ENCODE assay signal across 8 mouse cellular contexts in the genomic region with DNA sequence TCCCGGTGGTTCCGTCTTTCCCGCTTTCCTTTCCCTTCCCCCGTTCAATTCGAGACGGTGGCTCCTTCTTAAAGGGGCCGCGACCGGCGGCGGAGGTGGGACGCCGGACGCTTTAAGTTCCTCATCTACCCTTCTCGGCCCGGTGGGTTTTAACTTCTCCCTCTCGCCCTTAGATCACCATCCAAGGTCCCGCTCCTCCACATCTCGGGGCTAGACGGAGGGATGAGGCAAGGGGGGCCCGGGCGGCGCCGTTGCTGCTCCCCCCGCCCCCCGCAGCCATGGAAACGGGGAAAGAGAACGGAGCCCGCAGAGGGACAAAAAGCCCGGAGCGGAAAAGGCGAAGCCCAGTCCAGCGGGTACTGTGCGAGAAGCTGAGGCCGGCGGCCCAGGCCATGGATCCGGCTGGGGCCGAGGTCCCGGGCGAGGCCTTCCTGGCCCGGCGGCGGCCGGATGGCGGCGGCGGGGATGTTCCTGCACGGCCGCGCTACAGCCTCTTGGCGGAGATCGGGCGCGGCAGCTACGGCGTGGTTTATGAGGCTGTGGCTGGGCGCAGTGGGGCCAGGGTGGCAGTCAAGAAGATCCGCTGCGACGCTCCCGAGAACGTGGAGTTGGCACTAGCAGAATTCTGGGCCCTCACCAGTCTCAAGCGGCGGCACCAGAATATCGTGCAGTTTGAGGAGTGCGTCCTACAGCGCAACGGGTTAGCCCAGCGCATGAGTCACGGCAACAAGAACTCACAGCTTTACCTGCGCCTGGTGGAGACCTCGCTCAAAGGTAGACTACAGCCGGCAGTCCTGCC. TPM values are rescaled to one million over a fixed set of nuclear protein-coding genes. Genes with fewer than 3 reads are reported as not detected.
A peak's percentile ranks its signal among the peaks of the same experiment; 100 is the strongest.
DNase-seq lines count a peak whose midpoint lies in the region; ATAC-seq and TF ChIP-seq lines count a peak whose summit lies in the region.

No protein-coding gene starts in this region.

- peak overlapping the region; percentile 73 for H3K9ac ChIP-seq in CH12.LX (ENCODE audit: insufficient read depth, low read depth)
- peak overlapping the region; percentile 94 for H3K9ac ChIP-seq in forebrain, embryonic 12.5 days
- H3K9ac ChIP-seq in heart, embryonic 16.5 days (ENCODE audit: low read length): peak overlapping the region; percentile 98
- peak overlapping the region; percentile 93 for H3K9ac ChIP-seq in liver, embryonic 14.5 days (replicated peaks)
- H3K9ac ChIP-seq in stomach, embryonic 15.5 days: peak overlapping the region; percentile 57

- H3K4me2 ChIP-seq in CH12.LX (ENCODE audit: insufficient read depth, low read depth, poor library complexity, severe bottlenecking): peak overlapping the region; percentile 72
- peak overlapping the region; percentile 95 for H3K4me2 ChIP-seq in forebrain, embryonic 12.5 days
- peak overlapping the region; percentile 96 for H3K4me2 ChIP-seq in heart, embryonic 16.5 days (ENCODE audit: low read depth, low read length)
- H3K4me2 ChIP-seq in liver, embryonic 14.5 days (ENCODE audit: low read depth): peak overlapping the region; percentile 77
- H3K4me2 ChIP-seq in stomach, embryonic 15.5 days: peak overlapping the region; percentile 71

- TF ChIP-seq CTCF in CH12.LX (conservative IDR thresholded peaks at IDR 0.05 in 1 of 2, IDR thresholded peaks at IDR 0.05 in 1 of 2; ENCODE audit: low read depth in 2 of 2, low read length in 2 of 2): no peak
- peak; percentile 9; the same call in 1 of the 2 replicates for TF ChIP-seq CTCF in liver, embryonic 14.5 days (IDR thresholded peaks at IDR 0.05; ENCODE audit: low read depth)

- H3K27ac ChIP-seq in CH12.LX (ENCODE audit: insufficient read depth, low read depth): peak overlapping the region; percentile 22
- H3K27ac ChIP-seq in forebrain, embryonic 12.5 days: peak overlapping the region; percentile 97
- H3K27ac ChIP-seq in heart, embryonic 16.5 days (ENCODE audit: low read length): peak overlapping the region; percentile 96
- peak overlapping the region; percentile 47 for H3K27ac ChIP-seq in liver, embryonic 14.5 days
- peak overlapping the region; percentile 98 for H3K27ac ChIP-seq in stomach, embryonic 15.5 days

- H3K27me3 ChIP-seq in CH12.LX (replicated peaks): no peaks in the 10 kb centered on the region
- no peaks in the 10 kb centered on the region for H3K27me3 ChIP-seq in forebrain, embryonic 12.5 days
- H3K27me3 ChIP-seq in heart, embryonic 16.5 days (ENCODE audit: control insufficient read depth, insufficient read depth, low read length): no peaks in the 10 kb centered on the region
- no peaks in the 10 kb centered on the region for H3K27me3 ChIP-seq in liver, embryonic 14.5 days (ENCODE audit: control insufficient read depth, insufficient read depth, low read length)
- H3K27me3 ChIP-seq in stomach, embryonic 15.5 days (replicated peaks): no peaks in the 10 kb centered on the region

- TF ChIP-seq EP300 in CH12.LX (IDR thresholded peaks at IDR 0.05; ENCODE audit: low read length): no peak
- no peak for TF ChIP-seq EP300 in liver, embryonic 14.5 days (IDR thresholded peaks at IDR 0.05; ENCODE audit: low read depth)

- H3K9me3 ChIP-seq in CH12.LX (replicated peaks; ENCODE audit: low read length): no peaks in the 10 kb centered on the region
- H3K9me3 ChIP-seq in forebrain, embryonic 12.5 days: no peaks in the 10 kb centered on the region
- H3K9me3 ChIP-seq in heart, embryonic 16.5 days (replicated peaks; ENCODE audit: control insufficient read depth, low read length): no peaks in the 10 kb centered on the region
- no peaks in the 10 kb centered on the region for H3K9me3 ChIP-seq in liver, embryonic 14.5 days (ENCODE audit: control insufficient read depth, low read length)
- H3K9me3 ChIP-seq in stomach, embryonic 15.5 days: no peaks in the 10 kb centered on the region

- ATAC-seq in forebrain, embryonic 12.5 days (ENCODE audit: low FRiP score): peak; percentile 81
- ATAC-seq in heart, embryonic 16.5 days (replicated peaks; ENCODE audit: extremely low read depth, insufficient read depth, low FRiP score): peak; percentile 74
- ATAC-seq in liver, embryonic 14.5 days (ENCODE audit: insufficient read depth): peak; percentile 72
- ATAC-seq in stomach, embryonic 15.5 days (ENCODE audit: insufficient read depth, low FRiP score, low read depth): peak; percentile 77

- peaks cover 4 to 42% of the 10 kb centered on the region in 2 experiments; a peak in 3 of 4 replicates for H3K4me1 ChIP-seq in CH12.LX (ENCODE audit: control insufficient read depth in 1 of 2, insufficient read depth in 2 of 2)
- H3K4me1 ChIP-seq in forebrain, embryonic 12.5 days: peaks cover 36% of the 10 kb centered on the region
- H3K4me1 ChIP-seq in heart, embryonic 16.5 days (ENCODE audit: control insufficient read depth, insufficient read depth, low read length): peaks cover 36% of the 10 kb centered on the region
- peaks cover 11 to 12% of the 10 kb centered on the region in 2 experiments for H3K4me1 ChIP-seq in liver, embryonic 14.5 days (replicated peaks; ENCODE audit: control insufficient read depth in 2 of 2, insufficient read depth in 2 of 2, low read length in 1 of 2)
- peaks cover 18% of the 10 kb centered on the region for H3K4me1 ChIP-seq in stomach, embryonic 15.5 days

- in situ Hi-C loops in CH12.LX (cut with MboI; ENCODE audit: low pct_ligation_motif_present, low pct_unique_long_range_greater_than_20kb, low sequenced_read_pairs): no loop called here

- no peak for TF ChIP-seq RAD21 in CH12.LX (IDR thresholded peaks at IDR 0.05; ENCODE audit: low read depth, low read length)

- peak; percentile 23; the same call in 1 of the 2 replicates for TF ChIP-seq POLR2A in CH12.LX (IDR thresholded peaks at IDR 0.05; ENCODE audit: low read depth, low read length)

- H3K4me3 ChIP-seq in CH12.LX (replicated peaks in 1 of 3; ENCODE audit: low read depth in 2 of 3, low read length in 2 of 3, poor library complexity in 1 of 3): peak overlapping the region; percentile 71 to 89 (median 88)
- peak overlapping the region; percentile 93 for H3K4me3 ChIP-seq in forebrain, embryonic 12.5 days (replicated peaks)
- H3K4me3 ChIP-seq in heart, embryonic 16.5 days (ENCODE audit: low read length): peak overlapping the region; percentile 87
- peak overlapping the region; percentile 81 to 90 for H3K4me3 ChIP-seq in liver, embryonic 14.5 days (ENCODE audit: insufficient read depth in 1 of 2, low read depth in 2 of 2, low read length in 2 of 2)
- peak overlapping the region; percentile 65 for H3K4me3 ChIP-seq in stomach, embryonic 15.5 days (replicated peaks)

- H3K36me3 ChIP-seq in CH12.LX (replicated peaks in 1 of 2; ENCODE audit: control insufficient read depth in 1 of 2, insufficient read depth in 1 of 2, low read length in 1 of 2): peaks cover 8 to 43% of the 10 kb centered on the region in 2 experiments
- H3K36me3 ChIP-seq in forebrain, embryonic 12.5 days (replicated peaks): peaks cover 34% of the 10 kb centered on the region; the same call in 1 of the 2 replicates
- H3K36me3 ChIP-seq in heart, embryonic 16.5 days (ENCODE audit: control insufficient read depth, insufficient read depth): peaks cover 6% of the 10 kb centered on the region; the same call in 1 of the 2 replicates
- H3K36me3 ChIP-seq in liver, embryonic 14.5 days (replicated peaks; ENCODE audit: control insufficient read depth, insufficient read depth, low read depth): peaks cover 11% of the 10 kb centered on the region
- H3K36me3 ChIP-seq in stomach, embryonic 15.5 days: no peaks in the 10 kb centered on the region

- dilution Hi-C loops in CH12.LX (cut with MboI; ENCODE audit: extremely low pct_ligation_motif_present, extremely low pct_unique_long_range_greater_than_20kb, low sequenced_read_pairs): no loop called here

- DNase-seq in CH12.LX (ENCODE audit: extremely low read depth): peak; percentile 63
- peak; percentile 59 for DNase-seq in c-Kit-positive CD71-positive TER-119-negative erythroid progenitor cells, embryonic 14.5 days (ENCODE audit: low read depth)
- peak; percentile 93 to 94 for DNase-seq in kidney, postnatal 25 days
- DNase-seq in liver, embryonic 14.5 days (ENCODE audit: low read depth in 3 of 3, low spot score in 3 of 3): peak; percentile 60 to 65 (median 60)
- DNase-seq in neural tube, embryonic 10.5 days (ENCODE audit: extremely low spot score, low spot score): peak; percentile 97

- peaks cover 6% of the 10 kb centered on the region; the same call in 1 of the 2 replicates for H3K79me2 ChIP-seq in CH12.LX (replicated peaks; ENCODE audit: control insufficient read depth, extremely low read depth, insufficient read depth, poor library complexity, severe bottlenecking)

- WGBS in forebrain, embryonic 12.5 days: under 1% methylated on average over 73 of the region's 73 CpGs
- WGBS in heart, embryonic 16.5 days: under 1% methylated on average over 73 of the region's 73 CpGs
- WGBS in liver, embryonic 14.5 days (ENCODE audit: insufficient replicate concordance): under 1% methylated on average over 73 of the region's 73 CpGs
- WGBS in stomach, embryonic 15.5 days: under 1% methylated on average over 73 of the region's 73 CpGs

TF ChIP-seq in CH12.LX, 34 proteins besides CTCF, POLR2A, EP300 and RAD21 (continues in another document):
- TF ChIP-seq ELF1 (IDR thresholded peaks at IDR 0.05; ENCODE audit: low read depth, low read length) (peak; percentile 46), HCFC1 (IDR thresholded peaks at IDR 0.05; ENCODE audit: low read depth, low read length) (peak; percentile 75), RCOR1 (conservative IDR thresholded peaks at IDR 0.05; ENCODE audit: low read depth, low read length) (no peak), CHD1 (IDR thresholded peaks at IDR 0.05; ENCODE audit: low read depth, low read length) (no peak), BHLHE40 (IDR thresholded peaks at IDR 0.05; ENCODE audit: low read depth, low read length) (no peak), GABPA (IDR thresholded peaks at IDR 0.05; ENCODE audit: insufficient replicate concordance, low read depth, low read length) (no peak), MXI1 (IDR thresholded peaks at IDR 0.05; ENCODE audit: low read depth, low read length) (peak; percentile 82), ETS1 (conservative IDR thresholded peaks at IDR 0.05; ENCODE audit: low read depth, low read length) (no peak), SIN3A (IDR thresholded peaks at IDR 0.05; ENCODE audit: low read length) (peak; percentile 76), IRF4 (IDR thresholded peaks at IDR 0.05; ENCODE audit: low read depth, low read length) (peak; percentile 56), TBP (conservative IDR thresholded peaks at IDR 0.05; ENCODE audit: low read depth, low read length) (no peak)

RNA-seq across cellular contexts. Expression of a gene that starts 1.1 kb away (rescaled TPM):
- total RNA-seq in CH12.LX (2012; rRNA removed): 7.3 and 7.4 TPM in 2 replicates
- total RNA-seq in CH12.LX (2014; rRNA removed): 3.3 and 4.5 TPM in 2 replicates
- polyA plus RNA-seq in CH12.LX (2012; ENCODE audit: insufficient read length, low read depth): 17.1 and 22.7 TPM in 2 replicates
- 16.3 and 17.7 TPM in 2 replicates for polyA plus RNA-seq in forebrain, embryonic 12.5 days (2016; fragmentation: Nextera tagmentation; extraction: Ambion mirVana)
- 6.9 and 7.4 TPM in 2 replicates for polyA plus RNA-seq in heart, embryonic 16.5 days (2015; fragmentation: Nextera tagmentation; extraction: Ambion mirVana)
- polyA plus RNA-seq in liver, embryonic 14.5 days (2012; rRNA removed): 5.8 and 6.4 TPM in 2 replicates
- polyA plus RNA-seq in liver, embryonic 14.5 days (2014; fragmentation: Nextera tagmentation; extraction: Ambion mirVana): 4.9 and 5.8 TPM in 2 replicates
- polyA plus RNA-seq in stomach, embryonic 15.5 days (2015; fragmentation: Nextera tagmentation; extraction: Ambion mirVana): 11.4 and 12.2 TPM in 2 replicates

Comparison
In these comparisons a context has a peak if more than half of its experiments do, and no peak if none do; other contexts are left out.
1. Peak in every context shown above with its lines: DNase-seq, ATAC-seq, H3K4me3 ChIP-seq and H3K27ac ChIP-seq.
2. H3K27ac ChIP-seq: peak in every context shown above with its lines; median percentile 98 in stomach, embryonic 15.5 days; 97 in forebrain, embryonic 12.5 days; 96 in heart, embryonic 16.5 days; 47 in liver, embryonic 14.5 days; 22 in CH12.LX.